17 mouse cellular contexts compared by ENCODE assay signal in the genomic region with DNA sequence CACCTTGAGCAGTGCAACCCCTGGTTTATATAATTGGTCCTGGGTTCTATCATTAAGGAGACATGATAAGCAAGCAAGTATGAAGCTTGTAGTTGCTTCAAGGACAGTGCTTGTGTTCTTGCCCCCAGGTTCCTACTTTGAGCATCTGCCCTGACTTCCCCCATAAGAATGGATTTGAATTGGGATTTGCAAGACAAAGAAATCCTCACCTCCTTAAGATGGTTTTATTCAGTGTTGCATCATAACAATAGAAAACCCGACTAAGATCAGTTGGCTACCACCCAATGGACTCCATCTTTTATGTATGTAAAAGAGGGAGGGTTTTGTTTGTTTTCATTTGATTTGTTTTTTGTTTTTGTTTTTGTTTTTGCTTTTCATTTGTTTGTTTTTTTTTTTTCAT.
"Had no signal": no experiment of that assay in that cellular context is flagged by ENCODE, and none has a peak within 500 bp of the region (broad histone marks: within the 10 kb centered on the region; RNA-seq: fewer than 3 reads in every experiment).

No protein-coding gene starts in this region.

- ATAC-seq: liver, embryonic 12.5 days; liver, postnatal 0 days; lung, postnatal 0 days; midbrain, embryonic 13.5 days; midbrain, embryonic 15.5 days; midbrain, embryonic 16.5 days had no signal

- DNase-seq: left cerebral cortex, postnatal 4 days; liver; liver, embryonic 13.5 days; liver, postnatal 0 days; lung, adult 18-20 months; lung, adult 2 months; lung, embryonic 14.5 days; lung, postnatal 10 days; lung, postnatal 14 days; lung, postnatal 36 days; lung, postnatal 4 days; midbrain, embryonic 14.5 days had no signal
